Mouse (Mus musculus) embryo, embryonic 10.5 days (tissue): ENCODE measurements at regions not wholly inside any gene's neighbourhood (a gene's known extent, or its start where the extent isn't known, plus 50 kb on each side); places are given as distances from the start of the nearest gene placed in this dataset.

Experiments used
- DNase-seq: peaks from one replicate; pipeline ENCODE4 v3.0.0-alpha.2; 2015; ENCODE audit warnings: low spot score

- DNase-seq, result no peak
Measured at GRCm38 (mm10) chr9:52591188-52591587, 88.4 kb downstream of the AI593442 start.

- DNase-seq, result no peak
Measured at GRCm38 (mm10) chr9:52574066-52574465, 105.5 kb downstream of the AI593442 start.

- DNase-seq, result no peak
Measured at GRCm38 (mm10) chr9:52551577-52552281, 127.9 kb downstream of the AI593442 start.

DNA sequence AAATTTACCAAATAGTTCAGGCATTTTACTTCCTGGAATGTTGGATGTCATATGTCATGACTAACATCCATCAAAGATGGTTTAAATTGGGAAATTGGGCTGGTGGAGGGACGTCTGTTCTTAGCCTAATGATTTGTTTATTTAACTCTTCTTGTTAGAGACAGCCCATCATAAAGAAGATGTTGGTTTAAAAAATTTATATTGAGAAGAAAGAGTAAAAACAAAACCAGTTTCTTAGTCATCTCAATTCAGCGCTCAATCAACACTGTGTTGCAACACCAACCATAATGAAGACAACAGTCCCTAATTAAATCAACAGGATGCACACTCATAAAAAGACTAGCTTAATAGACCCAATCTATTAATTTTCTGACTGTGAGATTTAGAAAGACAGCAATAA lies 133.5 kb downstream of the AI593442 start:
- no peak for DNase-seq

GRCm38 (mm10) chr9:52539086-52539485 lies 140.5 kb downstream of the AI593442 start:
- DNase-seq, result no peak

DNA sequence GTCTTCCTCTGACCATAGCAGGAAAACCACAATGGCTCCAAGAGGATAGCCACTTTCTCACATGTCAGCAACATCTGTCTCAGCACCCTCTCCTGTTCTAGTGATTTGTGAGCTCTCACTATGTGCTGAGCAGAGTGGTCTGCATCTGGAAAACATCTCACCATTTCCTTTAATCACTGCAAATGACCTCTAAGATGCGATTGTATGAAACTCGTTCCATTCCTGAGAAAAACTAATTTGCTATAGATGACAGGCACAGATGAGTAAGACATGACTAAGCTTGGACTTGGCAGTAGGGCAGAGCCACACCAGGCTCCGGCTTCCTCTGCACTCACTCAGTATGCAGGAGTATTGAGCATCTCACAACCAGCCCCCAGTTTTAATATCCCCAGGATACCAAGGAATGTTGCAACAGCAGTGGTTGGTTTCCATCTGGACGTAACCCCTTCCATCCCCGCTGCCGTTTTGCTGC lies 150.1 kb downstream of the AI593442 start:
- DNase-seq, result no peak

DNA sequence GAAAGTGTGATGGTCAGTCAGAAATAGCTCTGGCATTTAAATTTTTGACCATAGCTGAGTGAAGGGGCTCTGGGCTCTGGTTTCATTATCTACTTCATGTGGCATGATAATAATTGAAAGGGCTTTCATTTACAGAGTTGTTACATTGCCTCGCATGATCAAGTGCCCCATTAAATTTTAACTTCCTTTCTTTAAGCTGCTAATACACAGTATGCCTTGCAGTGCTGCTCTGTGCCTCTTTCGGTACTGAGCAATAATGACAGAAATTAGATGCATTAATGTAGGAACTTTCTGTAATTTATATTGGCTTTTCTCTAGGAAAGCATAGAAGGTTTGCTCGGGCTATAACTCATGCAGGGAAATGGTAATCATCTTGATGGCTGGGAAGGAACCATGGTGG lies 179.1 kb downstream of the AI593442 start:
- DNase-seq, result no peak

DNA sequence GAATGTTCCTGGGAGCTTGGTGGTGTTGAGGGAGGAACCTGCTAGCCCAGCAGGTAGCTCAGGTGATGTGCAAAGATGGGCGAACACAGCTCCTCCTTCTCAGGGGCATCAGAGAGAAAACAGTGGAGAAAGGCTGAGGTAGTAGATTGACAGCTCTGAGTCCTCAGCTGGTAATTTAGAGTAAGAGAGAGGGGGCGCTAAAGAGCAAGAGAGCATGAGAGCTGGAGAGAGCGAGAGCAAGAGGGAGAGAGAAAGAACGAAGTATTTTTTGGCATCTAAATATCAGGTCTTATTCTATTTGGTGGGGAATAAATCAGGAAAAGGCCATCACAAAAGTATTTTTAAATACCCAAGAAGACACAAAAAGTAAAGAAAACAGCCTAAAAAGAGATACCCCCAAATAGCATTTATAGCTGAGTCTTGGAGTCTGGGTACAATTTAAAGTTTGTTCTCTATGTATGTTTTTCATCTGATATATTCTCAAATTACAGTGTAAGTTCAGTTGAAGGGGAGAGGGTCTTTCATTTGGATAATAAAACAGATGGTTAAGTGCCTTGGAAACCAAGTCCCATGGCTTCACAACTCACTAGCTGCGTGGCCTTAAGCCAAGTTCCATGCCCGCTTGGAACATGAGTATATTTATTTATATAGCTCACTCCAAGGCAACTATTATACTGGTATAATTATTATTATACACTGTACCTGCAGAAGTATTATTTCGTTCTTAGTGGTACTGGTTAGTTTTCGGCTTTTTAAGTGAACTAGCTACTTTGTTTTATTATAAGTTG lies 183.9 kb downstream of the AI593442 start:
- peak; percentile 58 for DNase-seq

GRCm38 (mm10) chr9:52492947-52493505 lies 186.6 kb downstream of the AI593442 start:
- DNase-seq, result no peak

DNA sequence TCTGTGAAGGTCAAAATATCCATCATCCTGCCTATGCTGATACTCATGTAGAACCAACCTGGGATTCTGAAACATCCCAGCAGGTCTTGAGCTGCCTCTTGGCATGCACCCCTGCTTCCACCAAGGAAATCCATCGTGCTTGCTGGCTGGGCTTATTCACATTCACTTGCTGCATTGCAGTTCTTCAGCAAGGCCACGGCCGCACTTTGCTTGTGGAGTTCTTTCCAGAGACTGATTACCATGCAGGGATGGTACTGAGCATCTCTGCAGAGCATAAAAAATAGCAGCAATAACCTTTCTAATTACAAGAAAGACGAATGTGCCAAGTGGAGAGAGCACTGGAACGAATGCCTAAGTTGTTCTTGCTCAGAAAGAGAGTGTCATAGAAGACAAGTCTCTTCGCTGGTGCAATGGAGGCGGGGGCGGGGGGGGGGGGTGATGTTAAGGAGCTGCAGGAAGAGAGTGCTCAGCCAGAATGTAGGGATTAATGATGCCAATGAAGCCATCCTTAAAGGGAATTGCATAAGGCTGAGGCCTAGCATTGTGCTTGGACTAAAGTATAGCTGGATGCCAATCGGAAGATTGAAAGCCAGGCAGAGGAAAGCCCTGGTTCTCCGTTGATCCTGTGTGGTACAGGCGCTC lies 205.9 kb downstream of the AI593442 start:
- no peak for DNase-seq

DNA sequence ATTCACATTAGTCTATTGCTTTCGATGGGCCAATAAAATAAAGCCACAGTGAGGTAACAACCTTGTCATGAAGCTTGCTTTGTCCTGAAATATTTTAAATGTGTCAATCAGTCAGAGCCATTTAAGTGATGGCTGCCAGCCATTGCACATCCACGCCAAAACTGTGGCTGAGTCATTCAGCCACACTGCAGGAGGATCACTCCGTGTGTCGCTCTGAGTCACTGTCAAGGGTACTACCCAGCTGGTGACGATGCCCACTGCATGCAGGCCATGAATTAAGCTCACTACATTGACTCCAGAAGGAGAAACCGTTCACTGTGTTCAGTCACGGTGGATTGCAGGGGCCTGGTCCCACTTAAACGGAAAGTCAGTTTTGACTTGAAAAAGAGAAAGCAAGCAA lies 206.7 kb downstream of the AI593442 start:
- no peak for DNase-seq

- no peak for DNase-seq
Measured at GRCm38 (mm10) chr9:52458518-52458917, 221.1 kb downstream of the AI593442 start.

DNA sequence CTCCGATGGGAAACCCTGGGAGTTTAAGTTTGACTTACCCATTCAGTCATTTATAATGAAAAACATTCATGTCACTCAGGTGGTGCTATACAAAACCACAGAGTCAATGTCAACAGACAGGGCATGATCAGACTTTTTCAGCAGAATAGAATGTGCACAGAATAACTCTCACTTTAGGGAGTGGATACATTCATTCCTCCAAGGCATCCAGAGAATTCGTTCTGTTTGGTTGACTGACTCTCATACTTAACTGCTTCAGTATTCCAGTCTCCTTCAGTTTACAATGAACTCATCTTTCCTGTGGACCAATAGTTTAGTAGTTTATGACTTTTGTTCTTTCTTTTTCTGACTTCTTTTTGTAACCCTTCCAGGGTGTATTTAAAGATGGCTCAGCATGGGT lies 225.1 kb downstream of the AI593442 start:
- DNase-seq, result no peak

GRCm38 (mm10) chr9:52451792-52452191 lies 227.8 kb downstream of the AI593442 start:
- no peak for DNase-seq

DNA sequence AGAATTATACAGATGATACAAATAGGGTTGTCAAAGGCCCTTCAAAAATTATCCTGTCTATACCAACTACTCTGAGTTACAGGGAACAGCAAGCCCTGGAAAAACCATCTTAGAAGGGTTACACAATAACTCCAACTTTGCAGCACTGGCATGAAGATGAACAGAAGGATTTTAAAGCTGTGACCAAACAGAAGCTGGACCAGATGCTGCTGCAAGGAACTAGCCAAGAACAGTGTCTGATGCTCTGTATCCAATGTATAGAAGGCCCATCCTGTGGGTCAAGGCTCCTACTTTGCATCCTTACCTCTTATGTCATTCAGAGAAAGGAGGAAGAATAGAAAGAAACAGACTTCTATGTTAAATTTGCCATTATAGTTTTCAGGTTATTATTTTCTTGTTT lies 231.3 kb downstream of the AI593442 start:
- no peak for DNase-seq

DNA sequence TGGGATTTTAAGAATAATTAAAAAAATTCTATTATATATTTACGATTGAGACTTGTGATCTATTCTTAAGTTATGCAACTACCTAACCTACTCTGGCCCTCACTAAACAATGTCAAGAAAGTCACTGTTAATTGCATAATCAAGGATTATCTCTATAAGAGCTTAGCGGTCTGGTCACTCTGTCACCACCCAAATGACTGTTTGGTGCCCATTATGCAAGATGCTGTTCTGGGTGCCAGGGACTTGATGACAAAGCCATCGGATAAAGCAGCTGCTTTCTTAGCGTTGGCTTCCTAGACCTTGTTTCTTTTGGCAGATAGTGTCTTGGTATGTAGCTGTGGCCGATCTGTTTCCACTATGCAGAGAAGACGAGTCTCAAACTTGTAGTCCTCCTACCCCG lies 236.4 kb downstream of the AI593442 start:
- DNase-seq, result no peak

- no peak for DNase-seq
Measured at GRCm38 (mm10) chr9:52434215-52434614, 245.4 kb downstream of the AI593442 start.

- DNase-seq, result no peak
Measured at GRCm38 (mm10) chr9:52425413-52425812, 254.2 kb downstream of the AI593442 start.

DNA sequence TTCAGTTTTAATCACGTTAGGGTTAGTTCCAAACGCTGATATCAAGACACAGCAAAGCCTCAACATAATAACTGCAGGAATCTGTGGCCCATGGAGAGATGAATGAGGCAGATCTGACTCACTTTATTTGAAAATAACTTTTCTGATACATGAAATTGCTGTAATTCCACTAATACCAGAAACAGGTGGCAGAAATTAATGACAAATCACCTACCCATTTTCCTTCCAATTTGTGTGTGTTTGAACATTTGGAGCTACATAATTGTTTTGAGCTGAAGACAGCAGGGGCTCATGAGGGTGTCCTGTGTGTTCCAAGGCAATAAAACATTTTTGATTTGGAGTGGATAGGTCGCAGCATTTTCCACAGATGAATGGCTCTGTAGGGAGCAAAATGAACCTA lies 254.2 kb upstream of the Zc3h12c start:
- no peak for DNase-seq

DNA sequence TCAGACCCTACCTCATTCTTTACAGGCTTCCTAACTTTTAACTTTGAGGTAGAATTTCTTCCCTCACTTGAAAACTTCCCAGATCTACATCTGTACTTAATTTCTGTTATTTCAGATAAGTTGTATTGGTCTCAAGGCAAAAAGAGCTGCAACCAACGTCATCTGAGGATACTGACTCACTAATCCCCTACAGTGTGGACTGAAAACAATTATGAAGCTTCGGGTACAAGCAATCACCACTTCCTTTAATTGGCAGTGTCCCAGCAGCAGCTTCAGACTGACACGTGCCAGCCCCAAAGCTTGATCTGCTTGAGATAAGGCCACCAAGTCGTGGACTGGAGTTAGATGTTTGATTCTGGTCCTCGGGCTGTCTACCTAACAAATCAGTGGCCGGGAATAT lies 247.3 kb upstream of the Zc3h12c start:
- no peak for DNase-seq

- no peak for DNase-seq
Measured at GRCm38 (mm10) chr9:52407841-52408240, 239.5 kb upstream of the Zc3h12c start.

DNA sequence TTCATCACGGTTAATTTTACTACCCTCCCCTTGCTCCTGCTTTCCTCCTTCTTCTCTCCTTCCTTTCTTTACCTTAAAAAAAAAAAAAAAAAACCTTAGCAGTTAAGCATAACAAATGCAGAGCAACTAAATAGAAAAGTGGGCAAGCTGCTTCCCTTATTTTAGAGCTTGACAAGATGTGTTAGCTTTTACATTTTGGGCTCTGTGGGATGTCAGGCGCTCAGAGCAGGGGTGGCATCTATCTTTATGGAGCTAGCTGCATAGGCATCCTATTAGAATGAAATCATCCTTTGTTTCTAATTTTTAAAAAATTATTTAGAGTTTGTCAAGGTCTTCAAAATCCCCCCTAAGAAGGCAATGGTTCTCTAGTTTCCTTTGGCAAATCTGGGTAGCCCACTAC lies 234.1 kb upstream of the Zc3h12c start:
- DNase-seq, result no peak

- no peak for DNase-seq
Measured at GRCm38 (mm10) chr9:52379031-52379430, 210.7 kb upstream of the Zc3h12c start.
